ENCODE assay signal across 8 mouse cellular contexts in genomic region chr10:39613973-39614372, GRCm38 (mm10). TPM values are rescaled to one million over a fixed set of nuclear protein-coding genes. Genes with fewer than 3 reads are reported as not detected.
A peak's percentile ranks its signal among the peaks of the same experiment; 100 is the strongest.
DNase-seq lines count a peak whose midpoint lies in the region; ATAC-seq and TF ChIP-seq lines count a peak whose summit lies in the region.

No protein-coding gene starts in this region.

- no peak for ATAC-seq in embryonic facial prominence, embryonic 11.5 days (replicated peaks; ENCODE audit: insufficient number of reproducible peaks, low FRiP score, low TSS enrichment, low read depth)

- no peak for TF ChIP-seq CTCF in kidney, adult 2 months (conservative IDR thresholded peaks at IDR 0.05; ENCODE audit: insufficient read depth, insufficient read length, low read depth, low read length)

- H3K9me3 ChIP-seq in embryonic facial prominence, embryonic 11.5 days (replicated peaks; ENCODE audit: control insufficient read depth, low read length) = no peaks in the 10 kb centered on the region

- no peak for TF ChIP-seq POLR2A in kidney, adult 2 months (IDR thresholded peaks at IDR 0.05; ENCODE audit: low read depth, low read length)

- H3K79me2 ChIP-seq in macrophage (ENCODE audit: inconsistent target) = no peaks in the 10 kb centered on the region

- peak overlapping the region; percentile 65 for H3K4me3 ChIP-seq in kidney, adult 2 months (ENCODE audit: insufficient read depth, low read depth, low read length)
- H3K4me3 ChIP-seq in embryonic facial prominence, embryonic 11.5 days (ENCODE audit: low read depth, low read length) = no peak overlapping the region
- peak overlapping the region; percentile 54 for H3K4me3 ChIP-seq in macrophage (ENCODE audit: inconsistent target)

- peaks cover 26% of the 10 kb centered on the region for H3K4me1 ChIP-seq in kidney, adult 2 months (ENCODE audit: control insufficient read depth, insufficient read depth, low read length)
- peaks cover 2% of the 10 kb centered on the region; the same call in 1 of the 2 replicates for H3K4me1 ChIP-seq in embryonic facial prominence, embryonic 11.5 days (ENCODE audit: control insufficient read depth, insufficient read depth, low read length)

- H3K36me3 ChIP-seq in kidney, adult 2 months (ENCODE audit: control insufficient read depth, insufficient read depth, low read length) = no peaks in the 10 kb centered on the region
- H3K36me3 ChIP-seq in embryonic facial prominence, embryonic 11.5 days (replicated peaks; ENCODE audit: control insufficient read depth, insufficient read depth, low read depth, low read length) = no peaks in the 10 kb centered on the region
- H3K36me3 ChIP-seq in macrophage (ENCODE audit: inconsistent target) = no peaks in the 10 kb centered on the region

- H3K4me2 ChIP-seq in embryonic facial prominence, embryonic 11.5 days (ENCODE audit: low read depth, low read length) = peak overlapping the region; percentile 42; the same call in 1 of the 2 replicates

- no peaks in the 10 kb centered on the region for H3K27me3 ChIP-seq in kidney, adult 2 months (replicated peaks; ENCODE audit: control insufficient read depth, insufficient read depth, low read length)
- no peaks in the 10 kb centered on the region for H3K27me3 ChIP-seq in embryonic facial prominence, embryonic 11.5 days (ENCODE audit: control insufficient read depth, insufficient read depth, low read length)

- peak overlapping the region; percentile 92 for H3K27ac ChIP-seq in kidney, adult 2 months (ENCODE audit: insufficient read depth, low read depth, low read length)
- peak overlapping the region; percentile 77 for H3K27ac ChIP-seq in embryonic facial prominence, embryonic 11.5 days (replicated peaks; ENCODE audit: low read depth, low read length)
- 0 out of 2 replicates have a peak overlapping the region, but pooled peaks have one; percentile 33 for H3K27ac ChIP-seq in macrophage

- H3K9ac ChIP-seq in embryonic facial prominence, embryonic 11.5 days (replicated peaks; ENCODE audit: low read length) = no peak overlapping the region

- 7% methylated on average over 2 of the region's 2 CpGs for WGBS in kidney, adult 2 months
- WGBS in embryonic facial prominence, embryonic 11.5 days = 36% methylated on average over 2 of the region's 2 CpGs
- WGBS in macrophage (ENCODE audit: missing documents) = 17% methylated on average over 2 of the region's 2 CpGs

- DNase-seq in kidney, adult 2 months = no peak
- DNase-seq in kidney, postnatal 10 days = no peak
- no peak for DNase-seq in embryonic facial prominence, embryonic 11.5 days (ENCODE audit: low spot score)
- peak; percentile 38 for DNase-seq in induced T-regulatory cell, adult 2 months (ENCODE audit: low read depth)
- DNase-seq in cerebellum, postnatal 14 days = no peak
- DNase-seq in testis, postnatal 10 days (ENCODE audit: low spot score) = no peak
- no peak for DNase-seq in left cerebral cortex, postnatal 36 days (ENCODE audit: low spot score in 2 of 2)

- intact Hi-C loops in left cerebral cortex, postnatal 36 days (cut with DNase I) = loop anchor here (5.0 kb wide), 1 partner anchor 62 kb away; no protein-coding TSS in a partner anchor

RNA-seq across cellular contexts. Expression of gene Traf3ip2, which starts 1.2 kb away (rescaled TPM):
- polyA plus RNA-seq in kidney, adult 2 months (2012; rRNA removed) = 10.4 and 12.8 TPM in 2 replicates
- polyA plus RNA-seq in embryonic facial prominence, embryonic 11.5 days (2014; fragmentation: Nextera tagmentation; extraction: Ambion mirVana) = 12.5 and 15.9 TPM in 2 replicates
- 10 to 100 TPM in 14 of 26 experiments, 1 to 10 TPM in 12; 1.5 to 46.8 (median 11.0) TPM for total RNA-seq in macrophage (2018; cell fraction: chromatin; rRNA removed)
- total RNA-seq in macrophage (2018; cell fraction: cytosol; rRNA removed) = 1 to 10 TPM; 1.5 to 4.8 (median 2.6) TPM
- total RNA-seq in macrophage (2018; cell fraction: nucleus; rRNA removed) = 10 to 100 TPM in 2 of 26 experiments, 1 to 10 TPM in 24; 1.8 to 30.1 (median 5.0) TPM
- 1.3 to 3.2 TPM (median 3.2 TPM) in 3 replicates for polyA plus RNA-seq in macrophage (2018)
- 1 to 10 TPM in 1 of 2 experiments, under 1 TPM in 1; 0.77 to 1.4 TPM for total RNA-seq in left cerebral cortex, postnatal 36 days (2021)

Comparison
In these comparisons a context has a peak if more than half of its experiments do, and no peak if none do; other contexts are left out.
1. H3K27ac ChIP-seq: peak in every context shown above with its lines; median percentile 92 in kidney, adult 2 months; 77 in embryonic facial prominence, embryonic 11.5 days; 33 in macrophage.